31 mouse cellular contexts compared by ENCODE assay signal in the genomic region with DNA sequence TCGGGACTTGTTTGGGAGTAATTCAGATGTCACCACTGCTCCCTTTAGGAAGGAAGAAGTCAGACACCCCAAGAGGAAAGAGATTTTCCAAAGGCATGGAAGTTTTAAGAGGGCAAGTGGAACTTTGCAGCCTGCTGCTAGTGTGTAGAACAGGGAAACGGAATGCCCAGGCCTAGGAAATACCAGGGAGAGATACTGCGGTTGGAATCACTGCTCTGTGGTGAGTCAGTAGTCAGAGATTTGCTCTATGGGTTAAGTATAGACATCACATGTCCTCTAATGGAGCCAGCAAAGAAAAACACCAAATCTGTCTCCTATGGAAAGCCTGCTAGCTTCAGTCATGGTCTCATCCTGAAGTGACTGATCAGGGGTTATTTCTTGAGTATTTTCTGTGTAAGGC. TPM values are rescaled to one million over a fixed set of nuclear protein-coding genes. Genes with fewer than 3 reads are reported as not detected.
"Had no signal": no experiment of that assay in that cellular context is flagged by ENCODE, and none has a peak within 500 bp of the region (broad histone marks: within the 10 kb centered on the region; RNA-seq: fewer than 3 reads in every experiment).

No protein-coding gene starts in this region.

- ATAC-seq: hindbrain, embryonic 16.5 days; inflammation-experienced regulatory T-cells, adult 6 months; intestine, embryonic 15.5 days; intestine, postnatal 0 days; liver, embryonic 12.5 days had no signal

- H3K9ac ChIP-seq: heart, embryonic 13.5 days; heart, embryonic 15.5 days; hindbrain, embryonic 12.5 days; hindbrain, embryonic 14.5 days; intestine, embryonic 15.5 days; limb, embryonic 12.5 days; liver, embryonic 12.5 days; liver, embryonic 14.5 days had no signal

- H3K4me1 ChIP-seq: heart, embryonic 15.5 days; hindbrain, embryonic 10.5 days; hindbrain, embryonic 12.5 days; intestine, embryonic 15.5 days; limb, embryonic 10.5 days; limb, embryonic 12.5 days; liver, embryonic 12.5 days had no signal

- H3K27me3 ChIP-seq: heart, embryonic 13.5 days; heart, embryonic 15.5 days; hindbrain, embryonic 12.5 days; intestine, embryonic 15.5 days; limb, embryonic 12.5 days; liver, embryonic 12.5 days had no signal

- DNase-seq: gastrocnemius, adult 2 months; gastrocnemius, postnatal 10 days; gastrocnemius, postnatal 25 days; heart, adult 18-20 months; heart, postnatal 10 days; heart, postnatal 4 days; kidney, adult 18-20 months; kidney, adult 8-10 months; kidney, postnatal 10 days; kidney, postnatal 25 days; kidney, postnatal 4 days; liver had no signal

- H3K27ac ChIP-seq: gastrocnemius, adult 2 months; heart, embryonic 13.5 days; heart, embryonic 15.5 days; hindbrain, embryonic 10.5 days; hindbrain, embryonic 12.5 days; hindbrain, embryonic 14.5 days; intestine, embryonic 15.5 days; layer of hippocampus, adult 2 months; left cerebral cortex, adult 2 months; limb, embryonic 10.5 days; limb, embryonic 12.5 days; liver, embryonic 12.5 days; liver, embryonic 14.5 days had no signal

- H3K4me3 ChIP-seq: gastrocnemius, adult 2 months; heart, embryonic 13.5 days; heart, embryonic 15.5 days; hindbrain, embryonic 10.5 days; hindbrain, embryonic 12.5 days; intestine, embryonic 15.5 days; layer of hippocampus, adult 2 months; left cerebral cortex, adult 2 months; limb, embryonic 10.5 days; limb, embryonic 12.5 days; liver, embryonic 12.5 days had no signal

- H3K36me3 ChIP-seq: heart, embryonic 13.5 days; heart, embryonic 15.5 days; hindbrain, embryonic 10.5 days; hindbrain, embryonic 12.5 days; intestine, embryonic 15.5 days; limb, embryonic 10.5 days; limb, embryonic 12.5 days; liver, embryonic 12.5 days had no signal

- H3K4me2 ChIP-seq: heart, embryonic 11.5 days; heart, embryonic 13.5 days; heart, embryonic 15.5 days; hindbrain, embryonic 12.5 days; hindbrain, embryonic 14.5 days; intestine, embryonic 15.5 days; limb, embryonic 12.5 days; liver, embryonic 12.5 days had no signal

- H3K9me3 ChIP-seq: heart, embryonic 13.5 days; heart, embryonic 15.5 days; hindbrain, embryonic 10.5 days; hindbrain, embryonic 12.5 days; intestine, embryonic 15.5 days; limb, embryonic 10.5 days; limb, embryonic 12.5 days; liver, embryonic 12.5 days had no signal

RNA-seq across cellular contexts. Expression of gene Cdrt4, which starts 10.8 kb away (rescaled TPM):
- polyA plus RNA-seq: heart, embryonic 11.5 days; heart, embryonic 13.5 days; heart, embryonic 15.5 days; hindbrain, embryonic 12.5 days; hindbrain, embryonic 14.5 days; inflammation-experienced regulatory T-cells, adult 6 months; intestine, embryonic 15.5 days; intestine, postnatal 0 days; kidney, embryonic 14.5 days; kidney, embryonic 16.5 days; limb, embryonic 10.5 days; limb, embryonic 12.5 days; liver, embryonic 12.5 days; liver, embryonic 14.5 days; liver, embryonic 16.5 days had no signal
